Mouse (Mus musculus) embryonic fibroblast, embryonic 13.5 days (primary cell): Measurements from ENCODE around the gene Itgav. TPM values are rescaled to one million over a fixed set of nuclear protein-coding genes. Genes with fewer than 3 reads are reported as not detected.
"Not testable (repeated sequence)": the region's sequence is repeated elsewhere in the genome, so short reads cannot be mapped to it uniquely, and the experiment has no call there.

Source experiments
- H3K27ac ChIP-seq: 2 replicates; pipeline ENCODE4 v1.5.1; 2012; ENCODE audit warnings: low read length, control low read depth, inconsistent platforms; ENCODE audit not compliant: insufficient read depth
- H3K4me1 ChIP-seq: 2 replicates; pipeline ENCODE4 v1.6.1; 2011; ENCODE audit warnings: low read length; ENCODE audit not compliant: control insufficient read depth, insufficient read depth
- H3K4me3 ChIP-seq: 2 replicates; pipeline ENCODE4 v1.5.1; 2011; ENCODE audit warnings: mild to moderate bottlenecking, control low read depth, low read length; ENCODE audit not compliant: insufficient read depth
- CTCF ChIP-seq: IDR thresholded peaks from 2 replicates; pipeline ENCODE4 v1.5.1; 2011; ENCODE audit warnings: mild to moderate bottlenecking, control low read depth, low read length, moderate library complexity, borderline replicate concordance; ENCODE audit not compliant: insufficient read depth
- POLR2A ChIP-seq: IDR thresholded peaks from 2 replicates; pipeline ENCODE4 v1.6.1; 2011; ENCODE audit warnings: low read depth, mild to moderate bottlenecking, control low read depth, low read length, moderate library complexity
- polyA plus RNA-seq: library from polyadenylated mRNA; stranded (reverse); fragments of >200 nt; gene quantifications from 2 replicates; pipeline ENCODE4 v1.2.4, GENCODE M21; 2011; ENCODE audit warnings: low read depth; ENCODE audit not compliant: missing spikeins, insufficient read length

Gene Itgav
- polyA plus RNA-seq, 1 experiment, result 219 TPM

- H3K27ac ChIP-seq, result no peak overlapping the region
- H3K4me3 ChIP-seq, result no peak overlapping the region
- peaks cover 8% of the 10 kb centered on the region for H3K4me1 ChIP-seq
- TF ChIP-seq POLR2A (no peak), CTCF (no peak)
Measured at GRCm38 (mm10) chr2:83705580-83706158, 18.5 kb upstream of the Itgav start.

- Histone ChIP-seq H3K4me3 (no peak overlapping the region), H3K4me1 (peaks cover 4% of the 10 kb centered on the region), H3K27ac (peak overlapping the region; percentile 60)
- no peak for TF ChIP-seq POLR2A
- no peak for TF ChIP-seq CTCF
Measured at GRCm38 (mm10) chr2:83709896-83710524, 14.2 kb upstream of the Itgav start.

GRCm38 (mm10) chr2:83713281-83713680 is 10.9 kb upstream of the Itgav start:
- not testable (repeated sequence) for H3K4me1 ChIP-seq, H3K4me3 ChIP-seq, H3K27ac ChIP-seq

- Histone ChIP-seq H3K27ac (peak overlapping the region; percentile 88), H3K4me1 (peaks cover 4% of the 10 kb centered on the region), H3K4me3 (no peak overlapping the region)
- no peak for TF ChIP-seq CTCF
- TF ChIP-seq POLR2A, result no peak
Measured at GRCm38 (mm10) chr2:83713946-83714345, 10.3 kb upstream of the Itgav start.

GRCm38 (mm10) chr2:83714783-83715182 is 9.4 kb upstream of the Itgav start:
- TF ChIP-seq CTCF, result no peak
- no peak for TF ChIP-seq POLR2A

GRCm38 (mm10) chr2:83718341-83718740 is 5.9 kb upstream of the Itgav start:
- no peak overlapping the region for H3K27ac ChIP-seq
- TF ChIP-seq POLR2A (no peak), CTCF (no peak)
- no peak overlapping the region for H3K4me3 ChIP-seq
- peaks cover 8% of the 10 kb centered on the region for H3K4me1 ChIP-seq

More at GRCm38 (mm10) chr2:83714783-83715182, 9.4 kb upstream of the Itgav start:
- H3K27ac ChIP-seq, result peak overlapping the region; percentile 88; the same call in 1 of the 2 replicates
- H3K4me1 ChIP-seq, result peaks cover 3% of the 10 kb centered on the region
- no peak overlapping the region for H3K4me3 ChIP-seq

GRCm38 (mm10) chr2:83721635-83722034 is 2.6 kb upstream of the Itgav start:
- TF ChIP-seq CTCF, result no peak
- TF ChIP-seq POLR2A, result no peak
- H3K27ac ChIP-seq, result no peak overlapping the region
- no peak overlapping the region for H3K4me3 ChIP-seq
- peaks cover 8% of the 10 kb centered on the region for H3K4me1 ChIP-seq

GRCm38 (mm10) chr2:83722936-83723335 is 1.3 kb upstream of the Itgav start:
- Histone ChIP-seq H3K4me3 (no peak overlapping the region), H3K27ac (peak overlapping the region; percentile 99), H3K4me1 (peaks cover 8% of the 10 kb centered on the region)
- no peak for TF ChIP-seq CTCF
- TF ChIP-seq POLR2A, result no peak; the same call in 1 of the 2 replicates

- Histone ChIP-seq H3K4me3 (peak overlapping the region; percentile 100; the same call in 1 of the 2 replicates), H3K27ac (peak overlapping the region; percentile 99), H3K4me1 (peaks cover 10% of the 10 kb centered on the region)
- TF ChIP-seq CTCF (no peak), POLR2A (peak; percentile 21; the same call in 1 of the 2 replicates)
Measured at GRCm38 (mm10) chr2:83723346-83723745, 851 bp upstream of the Itgav start.

GRCm38 (mm10) chr2:83724827-83725730 is 882 bp downstream of the Itgav start:
- Histone ChIP-seq H3K27ac (peak overlapping the region; percentile 92), H3K4me1 (peaks cover 16% of the 10 kb centered on the region), H3K4me3 (peak overlapping the region; percentile 100)
- TF ChIP-seq POLR2A (no peak; the same call in 1 of the 2 replicates), CTCF (no peak)

- Histone ChIP-seq H3K4me3 (peak overlapping the region; percentile 100), H3K4me1 (peaks cover 18% of the 10 kb centered on the region), H3K27ac (peak overlapping the region; percentile 92; the same call in 1 of the 2 replicates)
- TF ChIP-seq POLR2A (no peak), CTCF (no peak)
Measured at GRCm38 (mm10) chr2:83725796-83726195, 1.6 kb downstream of the Itgav start.
